Mouse (Mus musculus) lung, embryonic 15.5 days (tissue): ENCODE results near the gene Fahd2a. TPM values are rescaled to one million over a fixed set of nuclear protein-coding genes. Genes with fewer than 3 reads are reported as not detected.

Source experiments
- ATAC-seq: fragments of 200-750 bp; cut with Nextera tagmentation; 2 replicates; pipeline ENCODE4 v1.8.0; 2017; ENCODE audit warnings: moderate number of reproducible peaks, borderline replicate concordance; ENCODE audit not compliant: low FRiP score, low TSS enrichment; ENCODE audit errors: extremely low read depth
- H3K27ac ChIP-seq: fragments of 300-500 bp; sonication (generic); 2 replicates; pipeline ENCODE4 v1.5.1; 2015; ENCODE audit warnings: moderate library complexity, mild to moderate bottlenecking, inconsistent platforms
- H3K27me3 ChIP-seq: fragments of 300-500 bp; sonication (generic); 2 replicates; pipeline ENCODE4 v1.6.1; 2015; ENCODE audit warnings: inconsistent platforms
- H3K36me3 ChIP-seq: fragments of 300-500 bp; sonication (generic); 2 replicates; pipeline ENCODE4 v1.6.1; 2015; ENCODE audit warnings: inconsistent platforms
- H3K4me1 ChIP-seq: fragments of 300-500 bp; sonication (generic); 2 replicates; pipeline ENCODE4 v1.6.1; 2015; ENCODE audit warnings: inconsistent platforms
- H3K4me2 ChIP-seq: fragments of 300-500 bp; sonication (generic); 2 replicates; pipeline ENCODE4 v1.6.1; 2015; ENCODE audit warnings: inconsistent platforms, mild to moderate bottlenecking, moderate library complexity
- H3K4me3 ChIP-seq: fragments of 300-500 bp; sonication (generic); 2 replicates; pipeline ENCODE4 v1.5.1; 2015; ENCODE audit warnings: mild to moderate bottlenecking, inconsistent platforms
- H3K9ac ChIP-seq: fragments of 300-500 bp; sonication (generic); 2 replicates; pipeline ENCODE4 v1.6.1; 2015; ENCODE audit warnings: inconsistent platforms
- H3K9me3 ChIP-seq: fragments of 300-500 bp; sonication (generic); 2 replicates; pipeline ENCODE4 v1.6.1; 2016; ENCODE audit warnings: inconsistent platforms
- WGBS: fragments of 180-500 bp; shearing (Covaris S2); methylation state at CpG from one replicate; pipeline ENCODE4 v1.1.7; 2015; 5-methylcytosine and 5-hydroxymethylcytosine counted together
- polyA plus RNA-seq: library from polyadenylated mRNA; unstranded; fragments of >200 nt; fragmentation: Nextera tagmentation; extraction: Ambion mirVana; gene quantifications from 2 replicates; pipeline ENCODE4 v1.2.1, GENCODE M21; 2015

Fahd2a gene
- polyA plus RNA-seq, 1 experiment from 2014 or later: 21.6 TPM

DNA sequence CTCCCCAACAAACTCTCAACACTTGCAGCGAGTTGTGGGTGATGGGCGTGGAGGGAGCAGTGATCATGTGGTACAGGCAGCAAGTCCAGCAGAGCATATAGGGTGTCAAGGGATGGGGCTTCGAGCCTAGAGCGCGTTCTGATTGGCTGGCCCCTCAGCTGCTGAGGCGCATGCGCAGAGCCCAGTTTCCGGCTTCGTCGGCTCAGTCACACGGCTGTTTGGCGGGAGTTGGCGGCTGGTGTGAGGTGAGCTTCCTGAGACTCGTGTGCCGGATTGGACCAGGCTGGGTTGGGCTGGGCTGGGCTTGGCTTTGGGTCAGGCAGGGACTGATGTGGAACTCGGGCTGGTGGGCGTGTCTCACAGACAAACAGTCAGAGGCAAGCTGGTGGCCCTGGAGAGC lies 19.4 kb downstream of the Fahd2a start, which contains the start of gene Gpat2:
Gpat2 (plus strand) TSS at position 223 of the 400 bp plus-strand sequence.
- no peak for ATAC-seq
- no peak within 1 kb of the TSS for H3K4me2 ChIP-seq
- no peak within 1 kb of the TSS for H3K4me3 ChIP-seq
- H3K9ac ChIP-seq: no peak within 1 kb of the TSS
- H3K27ac ChIP-seq: no peak within 1 kb of the TSS
- no peaks in the 10 kb centered on the region for H3K36me3 ChIP-seq
- WGBS: 81% methylated on average over 17 of the region's 17 CpGs
- no peaks in the 10 kb centered on the region for H3K4me1 ChIP-seq
- no peaks in the 10 kb centered on the region for H3K9me3 ChIP-seq
- H3K27me3 ChIP-seq: no peaks in the 10 kb centered on the region

DNA sequence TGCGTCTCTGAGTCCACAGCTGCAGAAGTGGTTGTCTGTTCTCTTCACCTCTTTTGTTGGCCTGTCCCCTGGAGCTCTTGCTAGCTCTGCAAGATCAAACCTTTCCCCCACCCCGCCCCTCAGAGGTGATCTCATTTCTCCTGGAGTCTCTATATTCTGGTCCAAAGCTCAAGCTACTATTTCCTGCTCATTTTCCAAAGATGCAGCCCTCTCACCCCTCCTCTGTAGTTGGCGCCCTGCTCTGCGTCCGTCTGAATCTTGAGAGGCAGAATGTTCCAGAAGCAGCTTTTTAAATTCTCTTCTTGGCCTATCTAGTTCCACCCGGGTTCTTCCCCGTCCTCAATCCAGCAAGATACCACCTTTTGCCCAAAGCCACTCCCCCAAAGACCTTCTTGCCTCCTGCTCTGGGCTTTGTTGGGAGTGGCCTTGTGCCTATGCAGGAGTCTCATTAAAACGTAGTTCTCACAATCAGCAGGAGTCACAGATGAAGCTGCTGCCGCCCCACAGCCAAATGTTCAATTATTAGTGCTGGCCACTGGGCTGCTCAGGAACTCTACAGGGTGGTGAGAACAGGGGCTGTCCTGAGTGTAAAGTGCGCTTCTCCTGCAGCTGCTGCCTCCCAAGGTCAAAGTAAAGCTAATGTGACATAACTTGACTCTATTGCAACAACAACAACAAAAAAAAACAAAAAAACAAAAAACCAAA lies 25.9 kb downstream of the Fahd2a start:
- Histone ChIP-seq H3K36me3 (no peaks in the 10 kb centered on the region), H3K9ac (no peak overlapping the region), H3K4me3 (no peak overlapping the region), H3K4me1 (no peaks in the 10 kb centered on the region), H3K4me2 (no peak overlapping the region), H3K27me3 (no peaks in the 10 kb centered on the region), H3K9me3 (no peaks in the 10 kb centered on the region), H3K27ac (no peak overlapping the region)
- WGBS: 60% methylated on average over 10 of the region's 10 CpGs
- no peak for ATAC-seq

DNA sequence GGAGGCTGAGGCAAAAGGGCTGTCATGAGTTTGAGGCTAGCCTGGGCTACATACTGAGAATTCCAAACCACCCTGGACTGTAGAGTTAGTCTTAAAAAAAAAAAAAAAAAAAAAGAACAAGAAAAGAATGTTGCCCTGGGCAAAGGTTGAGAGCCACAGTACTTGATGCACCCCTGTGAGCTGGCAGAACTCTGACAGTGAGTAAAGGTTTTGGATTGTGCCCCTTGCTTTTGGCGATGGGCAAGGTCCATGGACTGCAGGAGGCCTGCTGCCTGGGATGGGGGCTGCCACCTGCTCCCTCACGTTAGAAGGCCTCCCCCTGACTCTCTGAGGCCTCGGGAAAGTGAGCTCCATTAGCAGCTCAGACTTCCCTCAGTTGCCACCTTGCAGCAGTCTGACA lies 27.7 kb downstream of the Fahd2a start:
- no peaks in the 10 kb centered on the region for H3K9me3 ChIP-seq
- H3K4me3 ChIP-seq: no peak overlapping the region
- H3K27me3 ChIP-seq: no peaks in the 10 kb centered on the region
- H3K27ac ChIP-seq: no peak overlapping the region
- H3K4me2 ChIP-seq: no peak overlapping the region
- H3K36me3 ChIP-seq: no peaks in the 10 kb centered on the region
- ATAC-seq: no peak
- no peak overlapping the region for H3K9ac ChIP-seq
- H3K4me1 ChIP-seq: no peaks in the 10 kb centered on the region
- 42% methylated on average over 3 of the region's 3 CpGs for WGBS

DNA sequence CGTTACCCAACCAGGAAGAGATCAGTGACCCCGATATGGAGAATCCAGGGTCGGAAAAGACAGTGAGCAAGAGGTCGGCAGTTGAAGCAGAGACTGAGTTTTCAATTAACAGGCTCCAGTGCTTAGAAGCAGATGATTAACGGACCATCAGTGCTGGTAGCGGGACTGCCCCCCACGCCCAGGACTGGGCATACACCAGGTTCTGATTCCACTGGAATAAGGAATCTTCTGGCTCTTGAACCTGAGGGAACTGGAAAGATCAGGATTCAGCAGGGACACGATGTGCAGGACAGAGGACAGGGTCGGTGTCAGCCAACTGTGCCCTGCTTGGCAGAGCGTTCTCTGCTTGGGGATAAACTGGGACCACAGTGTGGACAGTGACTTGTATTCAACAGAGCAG lies 28.6 kb downstream of the Fahd2a start:
- 59% methylated on average over 10 of the region's 10 CpGs for WGBS
- Histone ChIP-seq H3K36me3 (no peaks in the 10 kb centered on the region), H3K27ac (no peak overlapping the region), H3K27me3 (no peaks in the 10 kb centered on the region), H3K9ac (no peak overlapping the region), H3K4me1 (no peaks in the 10 kb centered on the region), H3K4me3 (no peak overlapping the region), H3K9me3 (no peaks in the 10 kb centered on the region), H3K4me2 (no peak overlapping the region)
- ATAC-seq: no peak

DNA sequence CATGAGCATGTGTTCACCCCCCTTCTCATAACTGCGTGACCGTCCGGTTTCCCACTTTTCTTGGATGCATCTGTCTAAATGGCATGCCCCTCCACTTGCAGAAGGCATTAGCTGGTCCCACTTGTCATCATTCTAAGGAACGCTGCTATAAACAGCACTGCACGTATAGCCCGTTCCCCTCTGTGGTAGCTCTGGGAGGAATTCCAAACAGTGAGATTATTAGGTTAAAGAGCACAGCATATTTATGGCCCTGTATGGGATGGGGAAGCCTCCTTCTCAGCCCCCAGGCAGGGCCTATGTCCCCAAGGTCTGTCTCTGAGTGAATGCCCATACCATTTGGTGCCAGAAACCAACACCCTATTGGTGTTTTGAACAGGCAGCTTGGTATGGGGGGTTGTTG lies 33.2 kb downstream of the Fahd2a start:
- no peak overlapping the region for H3K4me2 ChIP-seq
- 63% methylated on average over 6 of the region's 6 CpGs for WGBS
- H3K9me3 ChIP-seq: no peaks in the 10 kb centered on the region
- H3K27me3 ChIP-seq: no peaks in the 10 kb centered on the region
- no peaks in the 10 kb centered on the region for H3K4me1 ChIP-seq
- no peak overlapping the region for H3K27ac ChIP-seq
- no peak for ATAC-seq
- no peak overlapping the region for H3K9ac ChIP-seq
- H3K36me3 ChIP-seq: no peaks in the 10 kb centered on the region
- H3K4me3 ChIP-seq: no peak overlapping the region

DNA sequence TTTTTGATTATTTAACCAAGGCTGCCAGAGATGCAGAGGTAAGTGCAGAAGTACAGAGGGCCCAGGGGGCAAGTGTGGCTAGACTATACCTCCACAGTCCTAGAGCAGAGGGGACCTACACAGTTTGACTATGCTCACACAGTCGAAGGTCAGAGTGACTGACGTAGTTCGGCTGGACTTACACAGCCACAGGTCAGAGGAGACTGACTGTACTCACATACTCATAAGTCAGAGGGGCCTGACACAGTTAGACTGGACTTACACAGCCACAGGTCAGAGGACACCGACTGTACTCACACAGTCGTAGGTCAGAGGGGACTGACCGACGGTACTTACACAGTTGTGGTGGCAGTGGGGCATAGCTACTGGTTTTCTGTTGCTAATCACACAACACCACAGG lies 45.6 kb downstream of the Fahd2a start:
- WGBS: 54% methylated on average over 7 of the region's 7 CpGs
- H3K4me1 ChIP-seq: no peaks in the 10 kb centered on the region
- no peaks in the 10 kb centered on the region for H3K27me3 ChIP-seq
- no peak overlapping the region for H3K27ac ChIP-seq
- no peak overlapping the region for H3K4me3 ChIP-seq
- ATAC-seq: no peak
- no peaks in the 10 kb centered on the region for H3K36me3 ChIP-seq
- H3K9ac ChIP-seq: no peak overlapping the region
- H3K9me3 ChIP-seq: no peaks in the 10 kb centered on the region
- H3K4me2 ChIP-seq: no peak overlapping the region

DNA sequence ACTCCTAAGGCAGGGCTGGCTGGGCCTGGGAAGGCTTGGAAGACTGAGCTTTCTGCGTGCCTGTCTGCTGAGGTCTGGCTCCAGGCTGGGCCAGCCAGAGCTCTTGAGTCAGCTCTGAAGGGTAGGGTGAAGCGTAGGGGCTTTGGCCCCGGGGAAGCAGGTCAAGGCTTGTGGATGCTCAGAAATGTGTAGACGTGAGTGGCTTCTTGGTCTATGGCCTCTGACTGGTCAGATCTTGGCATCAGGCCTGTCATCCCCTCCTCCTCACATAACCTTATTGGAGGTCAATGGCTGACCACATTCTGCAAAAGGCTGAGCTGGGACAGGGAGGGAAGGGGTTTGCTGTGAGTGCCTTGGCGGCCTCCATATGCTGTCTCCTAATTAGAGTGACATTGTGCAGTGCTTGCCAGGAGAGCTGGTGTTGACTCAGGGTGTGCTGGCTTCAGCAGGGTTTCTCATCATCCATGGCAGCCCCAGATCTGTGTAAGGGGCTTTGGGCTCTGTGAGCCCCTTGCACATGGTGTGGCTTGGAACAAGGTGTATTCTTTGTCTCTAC lies 49.7 kb downstream of the Fahd2a start:
- no peaks in the 10 kb centered on the region for H3K27me3 ChIP-seq
- no peaks in the 10 kb centered on the region for H3K4me1 ChIP-seq
- no peaks in the 10 kb centered on the region for H3K36me3 ChIP-seq
- no peak overlapping the region for H3K4me3 ChIP-seq
- H3K9ac ChIP-seq: no peak overlapping the region
- no peak overlapping the region for H3K27ac ChIP-seq
- 62% methylated on average over 5 of the region's 5 CpGs for WGBS
- no peaks in the 10 kb centered on the region for H3K9me3 ChIP-seq
- no peak for ATAC-seq
- no peak overlapping the region for H3K4me2 ChIP-seq

DNA sequence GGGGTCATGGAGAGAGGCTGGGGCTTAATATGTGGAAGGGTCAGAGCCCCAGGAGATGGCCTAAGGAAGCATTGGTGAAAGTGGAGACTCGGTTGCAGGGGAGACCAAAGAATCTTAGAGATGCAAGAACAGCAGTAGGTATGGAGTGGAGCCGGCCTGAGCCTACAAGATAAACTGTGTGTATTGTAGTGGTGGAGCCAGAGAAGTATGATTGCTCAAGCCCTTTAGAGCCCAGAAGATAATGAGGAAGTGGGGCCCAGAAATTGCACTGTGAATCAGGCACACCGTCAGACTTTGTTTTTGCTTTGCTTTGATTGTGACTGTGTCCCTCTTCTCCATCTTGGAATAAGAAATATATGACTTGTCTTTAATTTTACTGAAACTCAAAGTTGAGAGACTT lies 53.0 kb downstream of the Fahd2a start:
- H3K4me1 ChIP-seq: no peaks in the 10 kb centered on the region
- no peak overlapping the region for H3K9ac ChIP-seq
- no peak overlapping the region for H3K27ac ChIP-seq
- no peaks in the 10 kb centered on the region for H3K36me3 ChIP-seq
- H3K9me3 ChIP-seq: no peaks in the 10 kb centered on the region
- H3K4me3 ChIP-seq: no peak overlapping the region
- H3K4me2 ChIP-seq: no peak overlapping the region
- no peak for ATAC-seq
- no peaks in the 10 kb centered on the region for H3K27me3 ChIP-seq
- WGBS: 37% methylated on average over 3 of the region's 3 CpGs

DNA sequence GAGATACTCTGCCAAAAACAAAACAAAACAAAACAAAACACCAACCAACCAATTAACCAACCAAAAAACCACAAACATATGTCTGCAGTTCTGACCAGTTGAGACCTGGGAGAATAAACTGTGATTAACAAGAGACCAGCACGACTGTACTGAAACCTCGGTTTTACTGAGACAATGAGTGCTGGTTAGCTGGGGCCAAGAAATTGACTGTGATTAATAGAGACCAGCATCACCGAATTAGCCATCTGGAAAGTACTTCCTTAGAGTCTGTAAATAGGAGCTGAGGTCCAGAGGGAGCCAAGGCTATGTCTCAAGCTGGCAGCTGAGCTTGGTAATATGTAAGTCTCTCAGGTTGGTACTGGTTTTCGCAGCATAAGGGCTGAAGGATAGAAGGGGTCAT lies 53.5 kb downstream of the Fahd2a start:
- 47% methylated on average over 4 of the region's 4 CpGs for WGBS
- Histone ChIP-seq H3K4me2 (no peak overlapping the region), H3K36me3 (no peaks in the 10 kb centered on the region), H3K27me3 (no peaks in the 10 kb centered on the region), H3K4me3 (no peak overlapping the region), H3K27ac (no peak overlapping the region), H3K9ac (no peak overlapping the region), H3K9me3 (no peaks in the 10 kb centered on the region), H3K4me1 (no peaks in the 10 kb centered on the region)
- no peak for ATAC-seq

DNA sequence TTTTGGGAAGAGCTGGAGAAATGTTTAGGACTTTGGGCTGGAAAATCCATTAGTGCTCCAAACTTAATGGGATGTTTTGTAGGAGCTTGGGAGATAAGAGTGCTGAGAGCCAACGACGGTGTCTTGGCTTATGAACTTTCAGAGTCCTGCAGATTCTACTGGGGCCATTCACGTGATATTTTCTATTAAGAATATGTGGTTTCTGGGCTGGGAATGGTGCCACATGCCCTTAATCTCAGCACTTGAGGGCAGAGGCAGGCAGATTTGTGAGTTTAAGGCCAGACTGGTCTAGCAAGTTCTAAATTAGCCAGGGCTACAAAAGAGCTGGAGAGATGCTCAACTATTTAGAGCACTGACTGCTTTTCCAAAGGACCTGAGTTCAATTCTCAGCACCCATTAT lies 54.0 kb downstream of the Fahd2a start:
- no peak for ATAC-seq
- H3K9ac ChIP-seq: no peak overlapping the region
- 42% methylated on average over 3 of the region's 3 CpGs for WGBS
- no peaks in the 10 kb centered on the region for H3K27me3 ChIP-seq
- no peaks in the 10 kb centered on the region for H3K9me3 ChIP-seq
- no peak overlapping the region for H3K27ac ChIP-seq
- H3K4me2 ChIP-seq: no peak overlapping the region
- H3K4me3 ChIP-seq: no peak overlapping the region
- H3K36me3 ChIP-seq: no peaks in the 10 kb centered on the region
- no peaks in the 10 kb centered on the region for H3K4me1 ChIP-seq

DNA sequence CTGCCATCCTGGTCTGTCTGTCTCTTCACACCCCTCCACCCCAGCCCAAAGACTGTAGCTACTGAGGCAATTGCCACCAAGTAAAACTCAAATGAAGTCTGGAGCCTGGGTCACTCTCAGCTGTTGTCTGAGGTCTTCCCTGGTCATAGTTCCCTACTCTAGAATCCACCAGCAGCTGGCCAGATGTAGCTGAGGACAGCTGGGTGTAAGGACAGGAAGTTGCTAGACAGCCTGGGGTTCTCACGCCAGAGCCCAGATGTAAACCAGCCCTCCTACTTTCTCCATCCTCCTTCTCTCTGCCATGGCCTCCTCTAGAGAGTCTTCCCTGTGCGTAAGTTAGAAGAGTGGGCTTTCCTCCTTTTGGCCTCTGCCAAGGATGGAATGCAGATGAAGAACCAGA lies 56.8 kb downstream of the Fahd2a start:
- 47% methylated on average over 2 of the region's 2 CpGs for WGBS

More for the DNA sequence above, 56.8 kb downstream of the Fahd2a start:
- no peak for ATAC-seq
- Histone ChIP-seq H3K4me3 (no peak overlapping the region), H3K27ac (no peak overlapping the region), H3K9me3 (no peaks in the 10 kb centered on the region), H3K27me3 (no peaks in the 10 kb centered on the region), H3K4me1 (no peaks in the 10 kb centered on the region), H3K9ac (no peak overlapping the region), H3K36me3 (no peaks in the 10 kb centered on the region), H3K4me2 (no peak overlapping the region)
